Mouse (Mus musculus): Measurements from ENCODE around the gene Mfn2.

Gene Mfn2

GRCm38 (mm10) chr4:147909486-147909885 is 5.0 kb upstream of the Mfn2 start:
- DNase-seq = no peak

- DNase-seq = no peak
Measured at GRCm38 (mm10) chr4:147906230-147906629, 1.7 kb upstream of the Mfn2 start.

GRCm38 (mm10) chr4:147905090-147905659 is 671 bp upstream of the Mfn2 start:
- no peak for DNase-seq

GRCm38 (mm10) chr4:147903601-147904000 is 903 bp downstream of the Mfn2 start:
- DNase-seq = no peak

GRCm38 (mm10) chr4:147902906-147903500 is 1.5 kb downstream of the Mfn2 start:
- DNase-seq = no peak

GRCm38 (mm10) chr4:147900452-147900851 is 4.1 kb downstream of the Mfn2 start:
- DNase-seq = no peak

GRCm38 (mm10) chr4:147897348-147897747 is 7.2 kb downstream of the Mfn2 start:
- DNase-seq = peak; percentile 18 to 41

GRCm38 (mm10) chr4:147896411-147896810 is 8.1 kb downstream of the Mfn2 start:
- no peak for DNase-seq

GRCm38 (mm10) chr4:147895815-147896330 is 8.6 kb downstream of the Mfn2 start:
- no peak for DNase-seq

GRCm38 (mm10) chr4:147890341-147890740 is 14.2 kb downstream of the Mfn2 start:
- DNase-seq = no peak

GRCm38 (mm10) chr4:147888237-147888636 is 16.3 kb downstream of the Mfn2 start:
- DNase-seq = no peak

- DNase-seq = no peak
Measured at GRCm38 (mm10) chr4:147887277-147887676, 17.2 kb downstream of the Mfn2 start.

GRCm38 (mm10) chr4:147886158-147886557 is 18.3 kb downstream of the Mfn2 start:
- no peak for DNase-seq

- no peak for DNase-seq
Measured at GRCm38 (mm10) chr4:147884138-147884537, 20.4 kb downstream of the Mfn2 start.

GRCm38 (mm10) chr4:147883041-147883440 is 21.5 kb downstream of the Mfn2 start:
- no peak for DNase-seq

GRCm38 (mm10) chr4:147881792-147882191 is 22.7 kb downstream of the Mfn2 start:
- no peak for DNase-seq

GRCm38 (mm10) chr4:147879865-147880264 is 24.6 kb downstream of the Mfn2 start:
- DNase-seq = no peak

GRCm38 (mm10) chr4:147879456-147879855 is 25.0 kb downstream of the Mfn2 start:
- no peak for DNase-seq

- no peak for DNase-seq
Measured at GRCm38 (mm10) chr4:147878537-147878936, 26.0 kb downstream of the Mfn2 start.

GRCm38 (mm10) chr4:147875852-147876575 is 28.5 kb downstream of the Mfn2 start:
- DNase-seq = no peak

- DNase-seq = no peak
Measured at GRCm38 (mm10) chr4:147869238-147869637, 35.3 kb downstream of the Mfn2 start.

- DNase-seq = peak; percentile 89 to 91
Measured at GRCm38 (mm10) chr4:147868450-147869031, 36.0 kb downstream of the Mfn2 start, which contains the start of the genes Miip and Fv1. Miip (minus strand) TSS chr4:147868816. Fv1 (plus strand) TSS chr4:147868979.

Measured in cerebellum, postnatal 36 days (tissue).